Mouse (Mus musculus) neutrophil, adult 83 days (primary cell): Measurements from ENCODE around the gene Cat. TPM values are rescaled to one million over a fixed set of nuclear protein-coding genes. Genes with fewer than 3 reads are reported as not detected.

Source experiments
- total RNA-seq, 2 experiments: library from RNA; stranded (reverse); gene quantifications; one replicate each; pipeline ENCODE4 v1.2.4; 2023

Gene Cat
- 10 to 100 TPM; 34.1 to 36.5 TPM for total RNA-seq

GRCm38 (mm10) chr2:103484617-103485401, at the start of gene Cat:
Gene Cat, minus strand, starts transcription at chr2:103485160.

DNA sequence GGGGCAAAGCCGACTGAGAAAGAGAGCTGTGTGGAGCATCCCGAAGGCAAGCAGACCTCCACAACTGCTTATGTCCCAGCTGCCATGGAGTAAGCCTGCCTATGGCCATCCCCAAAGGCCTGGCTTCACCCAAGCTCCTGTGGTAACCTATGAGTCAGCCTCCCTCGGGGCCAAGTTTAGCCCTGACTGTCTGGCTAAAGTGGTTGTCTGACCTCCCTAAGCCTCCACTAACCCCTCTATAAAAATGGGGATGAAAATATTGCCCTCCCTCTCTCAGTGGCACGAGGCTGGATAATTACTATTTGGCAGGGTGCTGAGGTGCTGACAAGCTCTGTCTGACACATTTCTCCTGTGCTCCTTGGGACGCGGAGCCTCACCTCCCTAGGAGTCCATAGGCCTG, 73.6 kb downstream of the Cat start, which contains the start of gene Elf5:
Gene Elf5 (plus strand): TSS at position 341 of the 400 bp plus-strand sequence.

Other genes starting within 250 kb of the Cat start
- gene Ehf, start 181.9 kb downstream of the Cat start, total RNA-seq: under 1 TPM in 1 of 2 experiments, not detected in 1; 0.61 TPM
- gene Elf5, start 73.5 kb downstream of the Cat start, total RNA-seq: not detected
- 10 to 100 TPM; 41.3 to 49.7 TPM for gene Abtb2, start 81.2 kb upstream of the Cat start, total RNA-seq